Mouse (Mus musculus) liver, adult 2 months (tissue): ENCODE results near the gene B430218F22Rik.

Source experiments
- CTCF ChIP-seq: fragments of 200-500 bp; IDR thresholded peaks from 2 replicates; pipeline ENCODE4 v1.5.1; 2011; ENCODE audit warnings: low read depth, low read length, control low read depth
- POLR2A ChIP-seq: fragments of 200-500 bp; IDR thresholded peaks from 2 replicates; pipeline ENCODE4 v1.6.1; 2011; ENCODE audit warnings: low read length, control low read depth; ENCODE audit not compliant: insufficient read depth; ENCODE audit errors: extremely low read depth

DNA sequence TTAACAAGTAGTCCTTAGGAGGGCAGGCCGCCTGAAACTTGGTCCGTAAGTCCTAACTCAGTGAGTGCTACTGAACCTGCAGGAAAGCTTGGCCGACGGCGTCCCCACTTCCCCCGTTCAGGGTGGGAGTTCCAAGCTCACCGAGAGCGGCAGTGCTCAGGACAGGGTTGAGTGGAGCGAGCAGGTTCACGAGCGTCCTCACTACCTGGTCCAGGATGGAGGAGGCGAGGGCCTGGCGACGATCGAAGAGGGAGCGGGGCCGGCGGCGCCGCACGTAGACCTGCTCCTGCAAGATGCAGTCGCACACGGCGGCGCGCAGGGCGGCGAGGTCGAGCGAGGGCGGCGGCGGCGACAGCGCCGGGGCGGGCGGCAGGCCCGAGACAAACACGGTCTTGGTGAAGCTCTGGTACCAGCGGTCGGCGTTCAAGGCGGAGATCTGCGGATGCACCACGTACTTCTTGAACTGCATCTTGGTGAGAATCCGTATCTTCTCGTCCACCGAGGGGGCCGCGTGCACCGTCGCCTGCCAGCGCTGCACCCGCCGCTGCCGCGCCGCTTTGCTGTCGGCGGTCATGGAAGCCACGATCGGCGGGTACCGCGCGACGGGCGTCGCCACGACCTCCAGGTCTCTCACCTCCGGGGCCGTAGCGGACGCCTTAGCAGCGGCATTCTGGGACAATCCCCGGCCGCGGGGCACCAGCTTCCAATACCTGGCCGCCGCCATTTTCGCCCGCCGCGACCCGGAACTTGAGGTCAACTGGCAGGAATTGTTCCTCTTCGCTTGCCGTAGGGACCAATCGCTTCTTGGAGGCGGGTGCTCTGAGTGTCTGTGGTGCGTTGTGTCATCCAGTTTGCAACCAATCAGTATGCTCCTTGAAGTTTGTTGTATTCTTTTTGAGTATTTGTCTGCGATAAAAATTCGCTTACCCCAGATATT, at the start of gene B430218F22Rik, which contains the start of gene Mrps30:
- TF ChIP-seq CTCF (no peak), POLR2A (peak; percentile 45; the same call in 1 of the 2 replicates)
